Mouse (Mus musculus) cerebellum, adult 11-12 months (tissue): ENCODE data around the gene Dnm1.
"Not testable (repeated sequence)": the region's sequence is repeated elsewhere in the genome, so short reads cannot be mapped to it uniquely, and the experiment has no call there.

Experiments used
- DNase-seq: peaks from one replicate; pipeline ENCODE4 v3.0.0; 2022

The Dnm1 gene

GRCm38 (mm10) chr2:32310096-32310845 is 42.9 kb downstream of the Dnm1 start:
- DNase-seq, result no peak

GRCm38 (mm10) chr2:32308870-32309568 is 44.1 kb downstream of the Dnm1 start:
- DNase-seq, result peak; percentile 52

GRCm38 (mm10) chr2:32307941-32308760 is 45.0 kb downstream of the Dnm1 start:
- peak; percentile 76 for DNase-seq

GRCm38 (mm10) chr2:32307247-32307798 is 45.8 kb downstream of the Dnm1 start:
- peak; percentile 59 for DNase-seq

GRCm38 (mm10) chr2:32306176-32306575 is 47.0 kb downstream of the Dnm1 start:
- DNase-seq, result peak; percentile 53

GRCm38 (mm10) chr2:32305668-32306067 is 47.5 kb downstream of the Dnm1 start:
- DNase-seq, result no peak

GRCm38 (mm10) chr2:32304145-32304832 is 48.8 kb downstream of the Dnm1 start:
- DNase-seq, result peak; percentile 79

GRCm38 (mm10) chr2:32302952-32303351 is 50.2 kb downstream of the Dnm1 start:
- no peak for DNase-seq

- no peak for DNase-seq
These were observed 53.7 kb downstream of the Dnm1 start for GRCm38 (mm10) chr2:32299469-32299868.

- DNase-seq, result not testable (repeated sequence)
These were observed 57.3 kb downstream of the Dnm1 start for GRCm38 (mm10) chr2:32295842-32296241.

- DNase-seq, result no peak
These were observed 57.9 kb downstream of the Dnm1 start for GRCm38 (mm10) chr2:32295285-32295684.

GRCm38 (mm10) chr2:32294348-32294747 is 58.8 kb downstream of the Dnm1 start:
- DNase-seq, result peak; percentile 80

- DNase-seq, result no peak
These were observed 63.6 kb downstream of the Dnm1 start for GRCm38 (mm10) chr2:32289578-32289977.

GRCm38 (mm10) chr2:32288371-32288931 is 64.7 kb downstream of the Dnm1 start:
- DNase-seq, result no peak

GRCm38 (mm10) chr2:32287923-32288367 is 65.2 kb downstream of the Dnm1 start, which contains the start of gene Swi5:
TSS of gene Swi5 (minus strand) at chr2:32288075.
- peak; percentile 99 for DNase-seq

- no peak for DNase-seq
These were observed 65.8 kb downstream of the Dnm1 start, which contains the start of gene Golga2 for GRCm38 (mm10) chr2:32287334-32287840. TSS of gene Golga2 (plus strand) at chr2:32287384.

- DNase-seq, result no peak
These were observed 69.2 kb downstream of the Dnm1 start for GRCm38 (mm10) chr2:32283986-32284385.

GRCm38 (mm10) chr2:32282727-32283126 is 70.4 kb downstream of the Dnm1 start:
- DNase-seq, result peak; percentile 59

GRCm38 (mm10) chr2:32282289-32282688 is 70.8 kb downstream of the Dnm1 start:
- no peak for DNase-seq

- DNase-seq, result no peak
These were observed 77.3 kb downstream of the Dnm1 start for GRCm38 (mm10) chr2:32275823-32276222.

- DNase-seq, result no peak
These were observed 92.5 kb downstream of the Dnm1 start for GRCm38 (mm10) chr2:32260635-32261034.
